Mouse (Mus musculus): ENCODE measurements around the gene Sema4d.

The Sema4d gene

GRCm38 (mm10) chr13:51813621-51814615 lies 20.4 kb upstream of the Sema4d start:
- DNase-seq, result peak; percentile 70

DNA sequence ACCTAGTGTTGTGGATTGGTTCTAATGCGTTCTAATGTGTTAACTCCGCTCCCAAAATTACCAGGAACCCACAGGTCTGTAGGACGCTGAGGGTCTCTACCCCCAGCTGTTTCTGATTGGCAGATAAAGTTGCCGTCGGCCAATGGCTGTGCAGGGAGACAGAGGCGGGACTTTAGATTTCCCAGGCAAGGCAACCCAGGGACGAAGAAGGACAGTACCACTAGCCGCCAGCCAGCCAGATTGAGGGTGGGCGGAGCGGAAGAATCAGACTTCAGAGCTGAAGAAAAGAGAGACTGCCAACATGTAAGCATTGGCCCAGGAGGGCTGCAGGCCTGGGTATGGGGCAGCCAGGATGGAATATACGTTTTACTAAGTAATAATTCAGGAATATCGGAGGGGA lies 14.6 kb upstream of the Sema4d start:
- DNase-seq, result no peak

DNA sequence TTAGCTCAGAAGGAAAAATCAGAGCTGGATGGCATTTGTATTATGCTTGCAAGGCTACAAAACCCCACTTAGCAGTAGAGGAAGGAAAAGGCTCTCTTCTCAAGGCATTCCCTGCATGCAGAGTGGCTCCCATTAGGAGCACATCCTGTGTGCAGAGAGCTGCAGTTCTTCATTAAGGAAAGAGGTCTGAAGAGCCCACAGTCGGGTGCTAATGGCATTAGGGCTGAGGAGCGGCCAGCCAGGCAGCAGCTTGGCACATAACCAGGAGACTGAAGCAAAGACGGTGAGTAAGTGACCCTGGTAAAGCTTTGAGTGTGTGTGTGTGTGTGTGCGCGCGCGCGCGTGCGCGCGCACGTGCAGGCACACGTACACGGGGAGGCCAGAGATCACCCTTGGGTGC lies 12.7 kb upstream of the Sema4d start:
- DNase-seq, result no peak

GRCm38 (mm10) chr13:51805634-51806033 lies 12.1 kb upstream of the Sema4d start:
- DNase-seq, result no peak

DNA sequence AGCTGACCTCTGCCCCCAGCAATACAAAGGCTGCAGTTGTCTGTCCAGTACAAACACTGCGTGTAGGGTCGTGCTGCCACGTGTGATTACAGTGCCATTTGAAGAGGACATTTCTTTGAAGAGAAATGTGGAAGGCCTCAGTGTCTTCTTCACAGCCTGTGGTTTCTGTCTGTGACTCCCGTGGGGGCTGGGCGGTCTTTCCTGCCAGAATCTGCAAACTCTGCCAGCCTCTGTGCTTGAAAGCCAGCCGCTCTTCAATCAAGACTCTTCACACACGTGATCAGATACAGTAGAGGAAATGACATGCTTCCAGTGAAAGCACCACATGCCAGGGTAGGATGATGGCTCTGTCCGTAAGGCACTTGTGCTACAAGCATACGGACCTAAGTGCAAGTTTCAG lies 7.4 kb upstream of the Sema4d start:
- peak; percentile 47 for DNase-seq

GRCm38 (mm10) chr13:51799735-51800522 lies 6.4 kb upstream of the Sema4d start:
- no peak for DNase-seq

DNA sequence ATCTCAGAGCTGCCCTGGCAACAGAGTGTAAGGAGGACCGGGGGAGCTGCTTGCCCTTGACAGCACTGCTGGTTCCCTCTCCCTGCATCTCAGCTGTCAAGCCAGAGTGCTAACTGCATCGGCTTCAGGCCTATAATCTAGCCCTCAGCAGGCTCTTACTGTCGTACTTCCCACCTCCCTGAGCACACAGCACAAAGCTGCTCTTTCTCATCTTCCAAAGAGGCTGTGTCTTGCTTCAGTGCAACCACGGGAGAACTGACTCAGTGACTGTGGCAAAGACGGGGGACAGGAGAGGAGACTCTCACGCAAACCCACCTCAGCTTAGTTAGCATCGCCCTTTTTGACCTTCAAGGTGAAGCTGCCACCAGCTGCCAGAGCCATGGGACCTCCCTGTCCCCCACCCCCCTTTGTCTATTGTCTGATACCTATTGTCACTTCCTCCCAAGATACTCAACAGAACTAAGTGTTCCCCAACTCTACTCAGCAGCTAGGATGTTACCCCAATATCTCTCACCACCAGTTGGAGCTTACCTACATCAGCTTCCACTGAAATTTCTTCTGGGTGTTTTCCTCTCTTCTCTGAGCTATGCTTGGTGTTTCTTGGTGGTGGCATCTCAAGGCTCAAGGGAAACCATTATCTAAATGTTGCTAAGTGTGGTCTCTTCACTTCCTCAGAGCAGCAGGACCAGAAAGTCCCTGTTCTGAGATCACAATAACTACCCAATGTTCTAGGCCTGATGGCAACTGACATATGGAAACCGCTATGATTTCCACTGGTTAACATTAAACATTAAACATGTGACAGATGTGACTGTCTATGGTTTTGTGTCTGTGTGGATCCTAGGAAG lies 4.6 kb upstream of the Sema4d start:
- no peak for DNase-seq

DNA sequence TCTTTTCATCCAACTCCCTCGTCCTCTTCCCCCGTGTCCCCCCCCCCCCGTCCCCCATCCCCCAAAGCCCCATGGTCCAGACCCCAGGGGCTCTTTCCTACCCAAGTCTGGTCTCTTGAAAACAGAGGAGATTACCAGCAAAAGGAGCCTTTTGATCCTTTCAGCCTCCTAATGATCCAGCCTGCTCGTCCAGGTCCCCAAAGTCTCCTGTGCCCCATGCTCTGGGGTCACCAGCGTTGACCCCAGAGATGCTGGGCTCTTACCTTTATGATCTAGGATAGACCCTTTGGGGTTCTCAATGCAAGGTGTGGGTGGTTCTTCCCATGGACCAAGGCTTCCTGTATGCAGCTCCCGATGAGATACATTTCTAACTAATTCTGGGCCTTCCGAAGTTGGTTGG lies 401 bp upstream of the Sema4d start:
- no peak for DNase-seq

- peak; percentile 37 for DNase-seq
Observed at GRCm38 (mm10) chr13:51792729-51793424, 670 bp downstream of the Sema4d start.

GRCm38 (mm10) chr13:51792135-51792573 lies 1.4 kb downstream of the Sema4d start:
- DNase-seq, result no peak

DNA sequence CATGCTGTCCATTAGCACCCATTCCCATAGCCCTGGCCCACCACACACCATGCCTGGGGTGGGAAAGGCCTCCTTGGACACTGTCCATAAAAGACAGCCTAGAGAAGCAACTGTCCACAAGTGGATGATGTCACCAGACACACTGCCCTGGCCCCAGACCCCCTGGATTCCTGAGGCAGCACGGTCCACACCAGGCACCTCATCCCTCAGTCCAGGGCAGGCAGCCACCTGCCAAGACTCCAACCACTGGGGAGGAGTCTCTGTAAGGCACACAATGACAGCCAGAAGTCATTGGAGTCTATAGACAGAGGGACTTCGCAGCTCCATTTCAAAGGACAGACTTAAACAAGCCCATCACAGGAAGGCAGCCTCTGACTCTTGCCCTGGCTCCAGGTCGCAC lies 1.9 kb downstream of the Sema4d start:
- DNase-seq, result no peak

- no peak for DNase-seq
Observed at GRCm38 (mm10) chr13:51790793-51791192, 2.8 kb downstream of the Sema4d start.

GRCm38 (mm10) chr13:51787858-51788257 lies 5.7 kb downstream of the Sema4d start:
- DNase-seq, result no peak

- no peak for DNase-seq
Observed at GRCm38 (mm10) chr13:51786616-51787015, 6.9 kb downstream of the Sema4d start.

- no peak for DNase-seq
Observed at GRCm38 (mm10) chr13:51784476-51784875, 9.1 kb downstream of the Sema4d start.

GRCm38 (mm10) chr13:51783857-51784256 lies 9.7 kb downstream of the Sema4d start:
- peak; percentile 44 for DNase-seq

DNA sequence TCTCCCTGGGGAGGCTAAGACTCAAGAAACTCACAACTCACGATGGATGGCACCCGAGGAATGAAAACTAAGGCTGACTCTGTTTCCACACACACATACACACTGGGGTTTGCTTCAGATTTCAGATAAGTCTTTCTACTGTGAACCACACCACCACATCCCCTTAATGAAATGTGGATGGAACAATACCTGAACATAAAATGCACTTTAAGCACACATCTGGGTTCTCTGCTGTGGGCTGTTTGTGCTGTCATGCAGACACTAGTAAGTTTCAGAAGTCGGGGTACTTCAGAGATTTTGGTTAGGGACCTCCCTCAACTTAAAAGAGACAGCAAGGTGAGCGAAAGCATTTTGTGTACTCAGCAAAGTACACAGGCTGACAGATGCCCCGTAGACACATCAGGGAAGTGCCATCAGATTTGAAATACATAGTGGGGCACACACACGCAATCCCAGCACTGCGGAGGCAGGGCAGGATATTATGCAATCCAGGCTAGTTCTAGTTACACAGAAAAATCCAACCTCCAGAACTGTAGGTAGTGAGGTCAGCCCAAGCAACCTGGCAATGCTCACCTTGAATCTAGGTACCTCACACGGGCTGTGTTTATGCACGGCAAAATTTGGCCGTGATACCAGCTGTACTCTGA lies 12.9 kb downstream of the Sema4d start:
- no peak for DNase-seq

- DNase-seq, result no peak
Observed at GRCm38 (mm10) chr13:51778983-51779962, 14.3 kb downstream of the Sema4d start.

DNA sequence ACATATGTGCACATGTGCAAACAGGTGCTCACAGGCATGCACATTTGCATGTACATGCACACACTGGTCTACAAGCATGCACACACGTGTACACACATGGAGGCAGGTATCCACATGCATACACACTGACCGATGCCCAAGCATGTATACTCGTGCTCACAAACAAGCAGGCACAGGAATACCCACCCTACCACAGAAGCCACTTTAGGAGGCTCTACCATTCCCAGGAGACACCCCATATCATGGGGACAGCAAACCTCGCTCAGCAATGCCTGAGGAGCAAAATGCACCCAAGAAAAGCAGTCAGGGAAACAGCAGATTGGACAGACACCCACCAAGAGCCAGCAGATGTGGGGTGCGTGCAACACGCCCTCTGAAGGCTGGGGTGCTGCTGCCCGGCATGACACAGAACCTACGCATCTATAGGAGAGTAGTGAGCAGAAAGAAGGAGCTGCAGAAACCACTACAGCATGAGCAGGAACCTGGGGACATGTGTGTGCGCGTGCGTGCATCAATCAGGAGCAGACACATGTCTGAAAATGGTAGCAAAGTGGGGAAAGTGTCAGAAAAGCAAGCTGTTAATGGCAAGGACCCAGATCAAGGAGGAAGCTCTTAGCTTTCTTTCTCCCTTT lies 15.1 kb downstream of the Sema4d start:
- DNase-seq, result no peak

DNA sequence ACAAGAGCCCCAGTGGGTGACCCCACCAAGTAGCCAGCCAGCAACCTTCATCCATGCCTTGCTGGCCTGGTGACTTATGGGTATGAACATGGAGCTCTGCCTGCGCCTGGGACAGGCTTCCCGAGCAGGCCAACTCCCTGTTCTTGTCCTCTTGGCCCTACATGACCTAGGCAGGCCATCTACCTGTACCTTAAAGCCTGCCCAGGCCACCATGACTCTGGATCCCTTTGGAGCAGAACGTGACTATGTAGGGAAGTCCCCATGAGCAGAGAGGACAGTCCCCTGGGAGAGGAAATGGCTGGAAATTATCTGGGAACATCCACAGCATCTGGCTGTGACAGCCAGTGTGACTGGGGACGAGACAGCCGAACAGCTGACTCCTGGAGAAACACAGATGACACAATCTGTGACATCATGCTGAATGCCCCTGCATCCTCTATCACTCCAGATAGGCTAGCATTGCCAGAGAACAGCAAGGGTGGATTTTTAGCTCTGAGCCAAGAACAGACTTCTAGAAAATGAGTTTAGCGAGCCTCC lies 15.7 kb downstream of the Sema4d start:
- peak; percentile 61 for DNase-seq
